Mouse (Mus musculus): ENCODE results near the gene Gja3. TPM values are rescaled to one million over a fixed set of nuclear protein-coding genes. Genes with fewer than 3 reads are reported as not detected.
"Not testable (repeated sequence)": the region's sequence is repeated elsewhere in the genome, so short reads cannot be mapped to it uniquely, and the experiment has no call there.

Gene Gja3
- polyA plus RNA-seq, 1 experiment from 2014 or later = 15.7 TPM

- H3K27ac ChIP-seq (replicated peaks; ENCODE audit: low read depth, low read length); H3K36me3 ChIP-seq (ENCODE audit: control insufficient read depth, insufficient read depth, low read length); ATAC-seq (ENCODE audit: low read depth); H3K4me2 ChIP-seq (ENCODE audit: low read depth, low read length); H3K9ac ChIP-seq (ENCODE audit: low read depth, low read length); H3K9me3 ChIP-seq (ENCODE audit: control insufficient read depth, low read length); H3K4me1 ChIP-seq (ENCODE audit: control insufficient read depth, insufficient read depth, low read length); H3K4me3 ChIP-seq (ENCODE audit: low read depth, low read length): not testable (repeated sequence)
- peaks cover 47% of the 10 kb centered on the region for H3K27me3 ChIP-seq (replicated peaks; ENCODE audit: control insufficient read depth, insufficient read depth, low read length)
- 0% methylated on average over 1 of the region's 1 CpGs for WGBS
- DNase-seq (ENCODE audit: low spot score) = peak; percentile 44
Observed at GRCm38 (mm10) chr14:57060052-57060451, 2.2 kb upstream of the Gja3 start.

- WGBS = 3% methylated on average over 18 of the region's 19 CpGs
- Histone ChIP-seq H3K9me3 (ENCODE audit: control insufficient read depth, low read length) (no peaks in the 10 kb centered on the region), H3K36me3 (ENCODE audit: control insufficient read depth, insufficient read depth, low read length) (no peaks in the 10 kb centered on the region), H3K4me3 (ENCODE audit: low read depth, low read length) (peak overlapping the region; percentile 45), H3K27ac (replicated peaks; ENCODE audit: low read depth, low read length) (no peak overlapping the region), H3K4me2 (ENCODE audit: low read depth, low read length) (peak overlapping the region; percentile 93), H3K4me1 (ENCODE audit: control insufficient read depth, insufficient read depth, low read length) (peaks cover 4% of the 10 kb centered on the region; the same call in 1 of the 2 replicates), H3K9ac (ENCODE audit: low read depth, low read length) (peak overlapping the region; percentile 47), H3K27me3 (replicated peaks; ENCODE audit: control insufficient read depth, insufficient read depth, low read length) (peaks cover 47% of the 10 kb centered on the region)
- ATAC-seq (ENCODE audit: low read depth) (no peak), DNase-seq (ENCODE audit: low spot score) (no peak)
Observed at GRCm38 (mm10) chr14:57057204-57057562, 717 bp downstream of the Gja3 start.

GRCm38 (mm10) chr14:57052713-57053112, 5.2 kb downstream of the Gja3 start:
- DNase-seq (ENCODE audit: low spot score) = no peak
- Histone ChIP-seq H3K36me3 (ENCODE audit: control insufficient read depth, insufficient read depth, low read length) (no peaks in the 10 kb centered on the region), H3K27me3 (replicated peaks; ENCODE audit: control insufficient read depth, insufficient read depth, low read length) (peaks cover 26% of the 10 kb centered on the region), H3K4me1 (ENCODE audit: control insufficient read depth, insufficient read depth, low read length) (peaks cover 4% of the 10 kb centered on the region; the same call in 1 of the 2 replicates), H3K9ac (ENCODE audit: low read depth, low read length) (no peak overlapping the region), H3K9me3 (ENCODE audit: control insufficient read depth, low read length) (no peaks in the 10 kb centered on the region), H3K27ac (replicated peaks; ENCODE audit: low read depth, low read length) (no peak overlapping the region), H3K4me2 (ENCODE audit: low read depth, low read length) (no peak overlapping the region), H3K4me3 (ENCODE audit: low read depth, low read length) (no peak overlapping the region)
- WGBS = 66% methylated on average over 6 of the region's 6 CpGs
- ATAC-seq (ENCODE audit: low read depth) = no peak

- Histone ChIP-seq H3K4me2 (ENCODE audit: low read depth, low read length) (no peak overlapping the region), H3K27me3 (replicated peaks; ENCODE audit: control insufficient read depth, insufficient read depth, low read length) (no peaks in the 10 kb centered on the region), H3K9ac (ENCODE audit: low read depth, low read length) (no peak overlapping the region), H3K36me3 (ENCODE audit: control insufficient read depth, insufficient read depth, low read length) (no peaks in the 10 kb centered on the region), H3K4me3 (ENCODE audit: low read depth, low read length) (no peak overlapping the region), H3K9me3 (ENCODE audit: control insufficient read depth, low read length) (no peaks in the 10 kb centered on the region), H3K4me1 (ENCODE audit: control insufficient read depth, insufficient read depth, low read length) (no peaks in the 10 kb centered on the region), H3K27ac (replicated peaks; ENCODE audit: low read depth, low read length) (no peak overlapping the region)
- DNase-seq (ENCODE audit: low spot score) (no peak), ATAC-seq (ENCODE audit: low read depth) (no peak)
- 77% methylated on average over 6 of the region's 6 CpGs for WGBS
Observed at GRCm38 (mm10) chr14:57043863-57044262, 14.0 kb downstream of the Gja3 start.

GRCm38 (mm10) chr14:57041439-57041838, 16.5 kb downstream of the Gja3 start:
- no peak overlapping the region for H3K4me3 ChIP-seq (ENCODE audit: low read depth, low read length)
- H3K27me3 ChIP-seq (replicated peaks; ENCODE audit: control insufficient read depth, insufficient read depth, low read length) = no peaks in the 10 kb centered on the region
- no peak overlapping the region for H3K27ac ChIP-seq (replicated peaks; ENCODE audit: low read depth, low read length)
- ATAC-seq (ENCODE audit: low read depth) (no peak), DNase-seq (ENCODE audit: low spot score) (no peak)
- H3K4me2 ChIP-seq (ENCODE audit: low read depth, low read length) = no peak overlapping the region
- 60% methylated on average over 1 of the region's 1 CpGs for WGBS
- no peaks in the 10 kb centered on the region for H3K9me3 ChIP-seq (ENCODE audit: control insufficient read depth, low read length)
- no peaks in the 10 kb centered on the region for H3K4me1 ChIP-seq (ENCODE audit: control insufficient read depth, insufficient read depth, low read length)
- no peak overlapping the region for H3K9ac ChIP-seq (ENCODE audit: low read depth, low read length)
- H3K36me3 ChIP-seq (ENCODE audit: control insufficient read depth, insufficient read depth, low read length) = no peaks in the 10 kb centered on the region

GRCm38 (mm10) chr14:57034926-57035498, 22.9 kb downstream of the Gja3 start:
- WGBS = 59% methylated on average over 6 of the region's 6 CpGs
- Histone ChIP-seq H3K27me3 (replicated peaks; ENCODE audit: control insufficient read depth, insufficient read depth, low read length) (no peaks in the 10 kb centered on the region), H3K9me3 (ENCODE audit: control insufficient read depth, low read length) (no peaks in the 10 kb centered on the region), H3K27ac (replicated peaks; ENCODE audit: low read depth, low read length) (no peak overlapping the region), H3K4me1 (ENCODE audit: control insufficient read depth, insufficient read depth, low read length) (no peaks in the 10 kb centered on the region), H3K9ac (ENCODE audit: low read depth, low read length) (no peak overlapping the region), H3K4me3 (ENCODE audit: low read depth, low read length) (no peak overlapping the region), H3K36me3 (ENCODE audit: control insufficient read depth, insufficient read depth, low read length) (no peaks in the 10 kb centered on the region), H3K4me2 (ENCODE audit: low read depth, low read length) (no peak overlapping the region)
- ATAC-seq (ENCODE audit: low read depth) (peak; percentile 50; the same call in 1 of the 2 replicates), DNase-seq (ENCODE audit: low spot score) (peak; percentile 47)

GRCm38 (mm10) chr14:57034135-57034534, 23.8 kb downstream of the Gja3 start:
- H3K9ac ChIP-seq (ENCODE audit: low read depth, low read length) = no peak overlapping the region

GRCm38 (mm10) chr14:57032850-57033249, 25.1 kb downstream of the Gja3 start:
- Histone ChIP-seq H3K4me3 (ENCODE audit: low read depth, low read length) (no peak overlapping the region), H3K9me3 (ENCODE audit: control insufficient read depth, low read length) (no peaks in the 10 kb centered on the region), H3K4me2 (ENCODE audit: low read depth, low read length) (no peak overlapping the region), H3K27ac (replicated peaks; ENCODE audit: low read depth, low read length) (no peak overlapping the region), H3K27me3 (replicated peaks; ENCODE audit: control insufficient read depth, insufficient read depth, low read length) (no peaks in the 10 kb centered on the region), H3K4me1 (ENCODE audit: control insufficient read depth, insufficient read depth, low read length) (no peaks in the 10 kb centered on the region), H3K36me3 (ENCODE audit: control insufficient read depth, insufficient read depth, low read length) (no peaks in the 10 kb centered on the region), H3K9ac (ENCODE audit: low read depth, low read length) (no peak overlapping the region)
- 77% methylated on average over 3 of the region's 3 CpGs for WGBS
- ATAC-seq (ENCODE audit: low read depth) (no peak), DNase-seq (ENCODE audit: low spot score) (no peak)

More at GRCm38 (mm10) chr14:57034135-57034534, 23.8 kb downstream of the Gja3 start:
- no peak overlapping the region for H3K4me2 ChIP-seq (ENCODE audit: low read depth, low read length)
- no peaks in the 10 kb centered on the region for H3K9me3 ChIP-seq (ENCODE audit: control insufficient read depth, low read length)
- no peak overlapping the region for H3K27ac ChIP-seq (replicated peaks; ENCODE audit: low read depth, low read length)
- no peaks in the 10 kb centered on the region for H3K27me3 ChIP-seq (replicated peaks; ENCODE audit: control insufficient read depth, insufficient read depth, low read length)
- no peaks in the 10 kb centered on the region for H3K4me1 ChIP-seq (ENCODE audit: control insufficient read depth, insufficient read depth, low read length)
- ATAC-seq (ENCODE audit: low read depth) (no peak), DNase-seq (ENCODE audit: low spot score) (no peak)
- H3K4me3 ChIP-seq (ENCODE audit: low read depth, low read length) = no peak overlapping the region
- no peaks in the 10 kb centered on the region for H3K36me3 ChIP-seq (ENCODE audit: control insufficient read depth, insufficient read depth, low read length)
- 71% methylated on average over 9 of the region's 9 CpGs for WGBS

- ATAC-seq (ENCODE audit: low read depth) = no peak
- WGBS = 89% methylated on average over 2 of the region's 2 CpGs
- DNase-seq (ENCODE audit: low spot score) = no peak
Observed at GRCm38 (mm10) chr14:57018436-57018835, 39.5 kb downstream of the Gja3 start.

More at GRCm38 (mm10) chr14:57018436-57018835, 39.5 kb downstream of the Gja3 start:
- H3K36me3 ChIP-seq (ENCODE audit: control insufficient read depth, insufficient read depth, low read length) = no peaks in the 10 kb centered on the region
- H3K4me3 ChIP-seq (ENCODE audit: low read depth, low read length) = no peak overlapping the region
- no peaks in the 10 kb centered on the region for H3K4me1 ChIP-seq (ENCODE audit: control insufficient read depth, insufficient read depth, low read length)
- no peak overlapping the region for H3K27ac ChIP-seq (replicated peaks; ENCODE audit: low read depth, low read length)
- no peaks in the 10 kb centered on the region for H3K9me3 ChIP-seq (ENCODE audit: control insufficient read depth, low read length)
- no peak overlapping the region for H3K9ac ChIP-seq (ENCODE audit: low read depth, low read length)
- H3K4me2 ChIP-seq (ENCODE audit: low read depth, low read length) = no peak overlapping the region
- no peaks in the 10 kb centered on the region for H3K27me3 ChIP-seq (replicated peaks; ENCODE audit: control insufficient read depth, insufficient read depth, low read length)

All from embryonic facial prominence, embryonic 14.5 days (tissue).